Mouse (Mus musculus): ENCODE measurements around the gene Rapgef2. TPM values are rescaled to one million over a fixed set of nuclear protein-coding genes. Genes with fewer than 3 reads are reported as not detected.

Rapgef2 gene
- polyA plus RNA-seq, 2 experiments, result 1.2 TPM

DNA sequence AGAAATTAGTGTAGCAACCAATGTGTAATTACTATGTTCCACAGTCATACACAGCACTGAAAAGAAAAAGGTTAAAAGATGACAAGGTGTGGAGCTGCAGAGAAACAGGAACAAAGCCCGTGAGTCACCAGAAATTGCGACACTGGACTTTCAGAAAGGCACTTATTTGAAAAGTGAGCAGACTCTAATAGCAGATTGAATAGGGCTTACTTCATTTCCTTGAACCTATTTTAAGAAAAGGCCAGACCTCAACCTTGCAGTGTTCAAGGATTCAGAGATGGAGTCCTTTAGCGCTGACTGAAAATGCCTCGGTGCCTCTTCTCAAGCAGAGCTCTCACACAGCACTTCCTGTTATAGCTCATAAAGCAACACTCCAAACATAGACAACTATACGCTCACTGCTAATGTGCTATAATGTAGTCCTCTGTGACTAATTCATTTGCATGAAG, 133.3 kb downstream of the Rapgef2 start:
- Histone ChIP-seq H3K4me1 (replicated peaks; ENCODE audit: control insufficient read depth in 2 of 2, insufficient read depth in 2 of 2, low read length in 1 of 2) (no peaks in the 10 kb centered on the region), H3K27me3 (ENCODE audit: control insufficient read depth, insufficient read depth, low read length) (no peaks in the 10 kb centered on the region), H3K9ac (replicated peaks) (no peak overlapping the region), H3K4me3 (ENCODE audit: insufficient read depth in 1 of 2, low read depth in 2 of 2, low read length in 2 of 2) (no peak overlapping the region), H3K27ac (no peak overlapping the region), H3K9me3 (ENCODE audit: control insufficient read depth, low read length) (no peaks in the 10 kb centered on the region), H3K4me2 (ENCODE audit: low read depth) (no peak overlapping the region), H3K36me3 (replicated peaks; ENCODE audit: control insufficient read depth, insufficient read depth, low read depth) (no peaks in the 10 kb centered on the region)
- no peak for ATAC-seq (ENCODE audit: insufficient read depth)
- no peak for TF ChIP-seq EP300 (IDR thresholded peaks at IDR 0.05; ENCODE audit: low read depth)
- TF ChIP-seq CTCF (IDR thresholded peaks at IDR 0.05; ENCODE audit: low read depth), result no peak
- 32% methylated on average over 5 of the region's 5 CpGs for WGBS (ENCODE audit: insufficient replicate concordance)
- peak; percentile 12 to 51 (median 22) for DNase-seq (ENCODE audit: low read depth in 3 of 3, low spot score in 3 of 3)

DNA sequence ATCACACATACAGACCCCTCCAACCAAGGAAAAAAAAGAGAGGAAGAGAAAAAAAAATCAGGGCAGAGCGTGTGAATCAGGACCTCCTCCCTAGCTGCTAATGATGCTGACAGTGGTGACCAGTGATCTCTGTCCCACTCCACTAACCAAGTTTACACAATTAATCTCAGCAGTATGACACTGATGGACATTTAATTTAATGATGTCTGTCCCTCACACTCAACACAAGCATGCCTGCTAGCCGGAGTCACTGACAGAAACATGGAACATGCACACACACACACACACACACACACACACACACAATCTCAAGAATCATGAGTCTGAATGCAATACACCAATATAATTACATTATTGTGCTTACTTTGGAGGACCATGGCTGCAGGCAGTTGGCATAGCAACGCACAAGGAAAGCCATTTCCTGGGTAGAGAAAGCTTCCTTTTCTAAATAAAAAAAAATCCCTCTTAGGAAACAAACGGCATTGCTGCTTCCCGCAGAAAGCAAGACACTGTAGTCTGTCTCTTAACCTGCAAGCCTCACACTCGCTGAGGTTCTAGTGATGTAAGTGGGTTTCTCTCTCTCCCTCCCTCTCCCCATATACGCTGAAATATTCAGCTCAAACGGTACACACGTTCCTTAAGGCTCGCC, 140.8 kb downstream of the Rapgef2 start:
- Histone ChIP-seq H3K36me3 (replicated peaks; ENCODE audit: control insufficient read depth, insufficient read depth, low read depth) (no peaks in the 10 kb centered on the region), H3K27me3 (ENCODE audit: control insufficient read depth, insufficient read depth, low read length) (no peaks in the 10 kb centered on the region), H3K4me2 (ENCODE audit: low read depth) (no peak overlapping the region), H3K9ac (replicated peaks) (no peak overlapping the region), H3K4me1 (replicated peaks; ENCODE audit: control insufficient read depth in 2 of 2, insufficient read depth in 2 of 2, low read length in 1 of 2) (no peaks in the 10 kb centered on the region), H3K9me3 (ENCODE audit: control insufficient read depth, low read length) (no peaks in the 10 kb centered on the region), H3K27ac (no peak overlapping the region), H3K4me3 (ENCODE audit: insufficient read depth in 1 of 2, low read depth in 2 of 2, low read length in 2 of 2) (no peak overlapping the region)
- no peak for DNase-seq (ENCODE audit: low read depth in 3 of 3, low spot score in 3 of 3)
- TF ChIP-seq CTCF (IDR thresholded peaks at IDR 0.05; ENCODE audit: low read depth) (no peak), EP300 (IDR thresholded peaks at IDR 0.05; ENCODE audit: low read depth) (no peak)
- WGBS (ENCODE audit: insufficient replicate concordance), result 35% methylated on average over 10 of the region's 10 CpGs
- no peak for ATAC-seq (ENCODE audit: insufficient read depth)

- H3K4me1 ChIP-seq (replicated peaks; ENCODE audit: control insufficient read depth in 2 of 2, insufficient read depth in 2 of 2, low read length in 1 of 2), result no peaks in the 10 kb centered on the region
- no peak overlapping the region for H3K4me3 ChIP-seq (ENCODE audit: insufficient read depth in 1 of 2, low read depth in 2 of 2, low read length in 2 of 2)
- no peaks in the 10 kb centered on the region for H3K27me3 ChIP-seq (ENCODE audit: control insufficient read depth, insufficient read depth, low read length)
- no peak overlapping the region for H3K4me2 ChIP-seq (ENCODE audit: low read depth)
- no peaks in the 10 kb centered on the region for H3K9me3 ChIP-seq (ENCODE audit: control insufficient read depth, low read length)
- no peak overlapping the region for H3K9ac ChIP-seq (replicated peaks)
- no peak overlapping the region for H3K27ac ChIP-seq
- WGBS (ENCODE audit: insufficient replicate concordance), result 52% methylated on average over 13 of the region's 13 CpGs
- H3K36me3 ChIP-seq (replicated peaks; ENCODE audit: control insufficient read depth, insufficient read depth, low read depth), result no peaks in the 10 kb centered on the region
- TF ChIP-seq EP300 (IDR thresholded peaks at IDR 0.05; ENCODE audit: low read depth), result no peak
- TF ChIP-seq CTCF (IDR thresholded peaks at IDR 0.05; ENCODE audit: low read depth), result no peak
- ATAC-seq (ENCODE audit: insufficient read depth) (no peak), DNase-seq (ENCODE audit: low read depth in 3 of 3, low spot score in 3 of 3) (no peak)
Observed at GRCm38 (mm10) chr3:79144672-79145406, 141.5 kb downstream of the Rapgef2 start.

DNA sequence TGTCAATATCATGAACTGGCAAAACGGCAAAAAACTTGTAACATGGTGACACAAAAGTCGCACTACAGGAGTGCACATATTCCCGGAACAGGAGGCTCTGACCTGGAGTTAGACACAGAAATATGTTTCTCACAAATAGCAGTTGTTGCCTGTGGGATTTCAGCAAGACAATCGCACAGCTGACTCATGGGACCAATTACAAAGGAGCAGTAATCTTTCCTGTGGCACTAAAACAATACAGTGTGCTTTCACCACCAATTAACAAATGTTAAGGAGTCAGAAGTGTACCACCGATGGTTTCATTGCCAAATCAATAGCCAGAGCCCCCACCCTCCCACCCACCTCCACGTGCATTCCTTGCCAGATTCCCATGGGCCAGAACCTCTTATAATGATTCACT, 142.2 kb downstream of the Rapgef2 start:
- TF ChIP-seq CTCF (IDR thresholded peaks at IDR 0.05; ENCODE audit: low read depth), result no peak
- no peak for TF ChIP-seq EP300 (IDR thresholded peaks at IDR 0.05; ENCODE audit: low read depth)
- H3K9me3 ChIP-seq (ENCODE audit: control insufficient read depth, low read length), result no peaks in the 10 kb centered on the region
- DNase-seq (ENCODE audit: low read depth in 3 of 3, low spot score in 3 of 3) (no peak), ATAC-seq (ENCODE audit: insufficient read depth) (no peak)
- no peaks in the 10 kb centered on the region for H3K4me1 ChIP-seq (replicated peaks; ENCODE audit: control insufficient read depth in 2 of 2, insufficient read depth in 2 of 2, low read length in 1 of 2)
- no peaks in the 10 kb centered on the region for H3K36me3 ChIP-seq (replicated peaks; ENCODE audit: control insufficient read depth, insufficient read depth, low read depth)
- no peak overlapping the region for H3K4me2 ChIP-seq (ENCODE audit: low read depth)
- H3K27ac ChIP-seq, result no peak overlapping the region
- no peak overlapping the region for H3K4me3 ChIP-seq (ENCODE audit: insufficient read depth in 1 of 2, low read depth in 2 of 2, low read length in 2 of 2)
- no peak overlapping the region for H3K9ac ChIP-seq (replicated peaks)
- WGBS (ENCODE audit: insufficient replicate concordance), result 62% methylated on average over 6 of the region's 6 CpGs
- H3K27me3 ChIP-seq (ENCODE audit: control insufficient read depth, insufficient read depth, low read length), result no peaks in the 10 kb centered on the region

DNA sequence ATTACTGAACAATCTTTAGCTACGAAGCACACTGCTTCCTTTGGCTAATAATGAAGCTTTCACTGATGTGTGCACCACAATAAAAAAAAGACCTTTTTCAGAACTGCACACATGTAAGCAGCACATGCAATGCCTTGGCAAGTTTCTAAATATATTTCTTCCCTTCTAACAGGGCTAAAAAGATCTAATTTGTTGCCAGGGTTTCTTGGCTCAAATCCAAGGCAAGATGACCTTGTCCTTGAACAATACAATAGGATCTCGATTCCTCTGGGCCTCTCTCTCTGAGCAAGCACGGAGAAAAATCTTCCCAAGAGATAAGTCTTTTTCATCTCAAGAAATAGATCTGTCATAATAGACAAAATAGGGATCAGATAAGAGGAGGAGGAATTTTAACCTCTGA, 147.1 kb downstream of the Rapgef2 start:
- ATAC-seq (ENCODE audit: insufficient read depth), result no peak
- DNase-seq (ENCODE audit: low read depth in 3 of 3, low spot score in 3 of 3), result no peak
- Histone ChIP-seq H3K4me3 (ENCODE audit: insufficient read depth in 1 of 2, low read depth in 2 of 2, low read length in 2 of 2) (no peak overlapping the region), H3K27me3 (ENCODE audit: control insufficient read depth, insufficient read depth, low read length) (no peaks in the 10 kb centered on the region), H3K27ac (no peak overlapping the region), H3K36me3 (replicated peaks; ENCODE audit: control insufficient read depth, insufficient read depth, low read depth) (no peaks in the 10 kb centered on the region), H3K9ac (replicated peaks) (no peak overlapping the region), H3K4me1 (replicated peaks; ENCODE audit: control insufficient read depth in 2 of 2, insufficient read depth in 2 of 2, low read length in 1 of 2) (no peaks in the 10 kb centered on the region), H3K4me2 (ENCODE audit: low read depth) (no peak overlapping the region), H3K9me3 (ENCODE audit: control insufficient read depth, low read length) (no peaks in the 10 kb centered on the region)
- TF ChIP-seq CTCF (IDR thresholded peaks at IDR 0.05; ENCODE audit: low read depth), result no peak
- no peak for TF ChIP-seq EP300 (IDR thresholded peaks at IDR 0.05; ENCODE audit: low read depth)
- WGBS (ENCODE audit: insufficient replicate concordance), result 49% methylated on average over 3 of the region's 3 CpGs

Data from liver, embryonic 14.5 days (tissue).